Mouse (Mus musculus): ENCODE data around the gene Gm39566. TPM values are rescaled to one million over a fixed set of nuclear protein-coding genes. Genes with fewer than 3 reads are reported as not detected.

Gm39566 gene
- total and polyA plus RNA-seq, 3 experiments: 0.04 TPM; not detected in 2

- DNase-seq (ENCODE audit: low read depth, low spot score): no peak
- Histone ChIP-seq H3K79me2 (ENCODE audit: control insufficient read depth, insufficient read depth, low read length, poor library complexity) (peaks cover 3% of the 10 kb centered on the region; the same call in 1 of the 2 replicates), H3K36me3 (ENCODE audit: control insufficient read depth in 1 of 2, insufficient read depth in 2 of 2, low read length in 2 of 2) (peaks cover 0 to under 1% of the 10 kb centered on the region in 2 experiments; a peak in 2 of 4 replicates), H3K9me3 (replicated peaks; ENCODE audit: insufficient read depth, low read length) (no peaks in the 10 kb centered on the region), H3K4me1 (ENCODE audit: control insufficient read depth in 1 of 2, insufficient read depth in 2 of 2, low read length in 2 of 2) (peaks cover 2 to 9% of the 10 kb centered on the region in 2 experiments; a peak in 3 of 4 replicates), H3K9ac (ENCODE audit: control insufficient read depth, low read depth, low read length, poor library complexity, severe bottlenecking) (no peak overlapping the region), H3K27me3 (ENCODE audit: control insufficient read depth in 1 of 2, insufficient read depth in 2 of 2, low read length in 2 of 2) (no peaks in the 10 kb centered on the region), H3K4me3 (ENCODE audit: control insufficient read depth in 1 of 2, insufficient read depth in 1 of 2, low read depth in 2 of 2, low read length in 2 of 2) (no peak overlapping the region), H3K27ac (ENCODE audit: control insufficient read depth, low read depth, low read length) (no peak overlapping the region)
- TF ChIP-seq UBTF (IDR thresholded peaks at IDR 0.05; ENCODE audit: borderline replicate concordance, insufficient read depth, low read depth, low read length) (no peak), CTCF (IDR thresholded peaks at IDR 0.05 in 2 of 3, conservative IDR thresholded peaks at IDR 0.05 in 1 of 3; ENCODE audit: control insufficient read depth in 1 of 3, insufficient read depth in 1 of 3, low read depth in 2 of 3, low read length in 3 of 3, poor library complexity in 1 of 3, severe bottlenecking in 1 of 3) (no peak), MXI1 (IDR thresholded peaks at IDR 0.05; ENCODE audit: low read depth, low read length) (no peak)
Measured at GRCm38 (mm10) chr11:69789431-69789830, 25.7 kb downstream of the Gm39566 start.

- H3K9ac ChIP-seq (ENCODE audit: control insufficient read depth, low read depth, low read length, poor library complexity, severe bottlenecking): no peak overlapping the region
- H3K4me1 ChIP-seq (ENCODE audit: control insufficient read depth in 1 of 2, insufficient read depth in 2 of 2, low read length in 2 of 2): peaks cover 2 to 13% of the 10 kb centered on the region in 2 experiments; a peak in 3 of 4 replicates
- DNase-seq (ENCODE audit: low read depth, low spot score): peak; percentile 33
- no peak overlapping the region for H3K4me3 ChIP-seq (ENCODE audit: control insufficient read depth in 1 of 2, insufficient read depth in 1 of 2, low read depth in 2 of 2, low read length in 2 of 2)
- peaks cover 0 to 5% of the 10 kb centered on the region in 2 experiments; a peak in 2 of 4 replicates for H3K36me3 ChIP-seq (ENCODE audit: control insufficient read depth in 1 of 2, insufficient read depth in 2 of 2, low read length in 2 of 2)
- H3K27ac ChIP-seq (ENCODE audit: control insufficient read depth, low read depth, low read length): no peak overlapping the region
- peak in 1 of 2 experiments; percentile 56; a peak in 2 of 4 replicates for TF ChIP-seq EP300 (IDR thresholded peaks at IDR 0.05; ENCODE audit: low read depth in 1 of 2, low read length in 2 of 2)
- TF ChIP-seq CHD2 (IDR thresholded peaks at IDR 0.05; ENCODE audit: low read length): no peak
- TF ChIP-seq BHLHE40 (IDR thresholded peaks at IDR 0.05; ENCODE audit: borderline replicate concordance, low read depth, low read length): no peak
- no peak for TF ChIP-seq MYC (IDR thresholded peaks at IDR 0.05; ENCODE audit: low read depth, low read length)
- TF ChIP-seq MXI1 (IDR thresholded peaks at IDR 0.05; ENCODE audit: low read depth, low read length): no peak
- TF ChIP-seq ELF1 (IDR thresholded peaks at IDR 0.05; ENCODE audit: low read depth, low read length): no peak
- no peak for TF ChIP-seq E2F4 (IDR thresholded peaks at IDR 0.05; ENCODE audit: borderline replicate concordance, low read depth, low read length)
- peak; percentile 48; the same call in 1 of the 2 replicates for TF ChIP-seq MYB (IDR thresholded peaks at IDR 0.05; ENCODE audit: low read depth, low read length)
- TF ChIP-seq TAL1 (IDR thresholded peaks at IDR 0.05; ENCODE audit: low read length): no peak
- no peaks in the 10 kb centered on the region for H3K27me3 ChIP-seq (ENCODE audit: control insufficient read depth in 1 of 2, insufficient read depth in 2 of 2, low read length in 2 of 2)
- no peaks in the 10 kb centered on the region for H3K9me3 ChIP-seq (replicated peaks; ENCODE audit: insufficient read depth, low read length)
- H3K79me2 ChIP-seq (ENCODE audit: control insufficient read depth, insufficient read depth, low read length, poor library complexity): peaks cover 3% of the 10 kb centered on the region; the same call in 1 of the 2 replicates
Measured at GRCm38 (mm10) chr11:69787306-69787705, 27.8 kb downstream of the Gm39566 start.

- Histone ChIP-seq H3K27me3 (ENCODE audit: control insufficient read depth in 1 of 2, insufficient read depth in 2 of 2, low read length in 2 of 2) (no peaks in the 10 kb centered on the region), H3K36me3 (ENCODE audit: control insufficient read depth in 1 of 2, insufficient read depth in 2 of 2, low read length in 2 of 2) (peaks cover 0 to 5% of the 10 kb centered on the region in 2 experiments; a peak in 2 of 4 replicates), H3K4me1 (ENCODE audit: control insufficient read depth in 1 of 2, insufficient read depth in 2 of 2, low read length in 2 of 2) (peaks cover 2 to 13% of the 10 kb centered on the region in 2 experiments; a peak in 3 of 4 replicates), H3K9ac (ENCODE audit: control insufficient read depth, low read depth, low read length, poor library complexity, severe bottlenecking) (peak overlapping the region; percentile 82), H3K4me3 (ENCODE audit: control insufficient read depth in 1 of 2, insufficient read depth in 1 of 2, low read depth in 2 of 2, low read length in 2 of 2) (peak overlapping the region; percentile 58 to 82), H3K27ac (ENCODE audit: control insufficient read depth, low read depth, low read length) (peak overlapping the region; percentile 65), H3K9me3 (replicated peaks; ENCODE audit: insufficient read depth, low read length) (no peaks in the 10 kb centered on the region), H3K79me2 (ENCODE audit: control insufficient read depth, insufficient read depth, low read length, poor library complexity) (peaks cover 3% of the 10 kb centered on the region; the same call in 1 of the 2 replicates)
- peak; percentile 93 for DNase-seq (ENCODE audit: low read depth, low spot score)
- TF ChIP-seq CTCF (IDR thresholded peaks at IDR 0.05 in 2 of 3, conservative IDR thresholded peaks at IDR 0.05 in 1 of 3; ENCODE audit: control insufficient read depth in 1 of 3, insufficient read depth in 1 of 3, low read depth in 2 of 3, low read length in 3 of 3, poor library complexity in 1 of 3, severe bottlenecking in 1 of 3) (no peak), E2F4 (IDR thresholded peaks at IDR 0.05; ENCODE audit: borderline replicate concordance, low read depth, low read length) (no peak), MAFK (IDR thresholded peaks at IDR 0.05; ENCODE audit: borderline replicate concordance, low read depth, low read length) (0 out of 2 replicates have a peak, but pooled peaks have one; percentile 6), ZMIZ1 (IDR thresholded peaks at IDR 0.05; ENCODE audit: low read depth, low read length) (peak; percentile 71; the same call in 1 of the 2 replicates), POLR2A (IDR thresholded peaks at IDR 0.05; ENCODE audit: control insufficient read depth in 1 of 2, insufficient read depth in 1 of 2, low read depth in 1 of 2, low read length in 2 of 2, poor library complexity in 1 of 2) (peak; percentile 59 to 94; a peak in 3 of 4 replicates), TBP (IDR thresholded peaks at IDR 0.05; ENCODE audit: low read depth, low read length) (peak; percentile 76), MAZ (IDR thresholded peaks at IDR 0.05; ENCODE audit: low read depth, low read length) (peak; percentile 52; the same call in 1 of the 2 replicates), RCOR1 (IDR thresholded peaks at IDR 0.05; ENCODE audit: low read depth, low read length) (peak; percentile 48; the same call in 1 of the 2 replicates), ZNF384 (IDR thresholded peaks at IDR 0.05; ENCODE audit: low read depth, low read length) (no peak), KAT2A (conservative IDR thresholded peaks at IDR 0.05; ENCODE audit: low read depth, low read length) (no peak), BHLHE40 (IDR thresholded peaks at IDR 0.05; ENCODE audit: borderline replicate concordance, low read depth, low read length) (0 out of 2 replicates have a peak, but pooled peaks have one; percentile 27), SMC3 (IDR thresholded peaks at IDR 0.05; ENCODE audit: low read depth, low read length) (no peak), MYC (IDR thresholded peaks at IDR 0.05; ENCODE audit: low read depth, low read length) (peak; percentile 69), ZC3H11A (IDR thresholded peaks at IDR 0.05; ENCODE audit: low read depth, low read length) (0 out of 2 replicates have a peak, but pooled peaks have one; percentile 5), HCFC1 (IDR thresholded peaks at IDR 0.05; ENCODE audit: low read depth, low read length) (peak; percentile 69), ETS1 (IDR thresholded peaks at IDR 0.05; ENCODE audit: low read depth, low read length) (peak; percentile 63)
Measured at GRCm38 (mm10) chr11:69784793-69785272, 30.3 kb downstream of the Gm39566 start.

Data from MEL (cell line).